Comparison of ENCODE assay signal across 8 mouse cellular contexts in genomic region chr7:19750217-19751069, GRCm38 (mm10). TPM values are rescaled to one million over a fixed set of nuclear protein-coding genes. Genes with fewer than 3 reads are reported as not detected.
DNase-seq lines count a peak whose midpoint lies in the region; ATAC-seq lines count a peak whose summit lies in the region.

Nectin2 (minus strand) TSS chr7:19750483.

- peak within 1 kb of the TSS; percentile 83 for H3K4me2 ChIP-seq in hindbrain, embryonic 14.5 days (replicated peaks)

- H3K36me3 ChIP-seq in hindbrain, embryonic 14.5 days (replicated peaks; ENCODE audit: control insufficient read depth, insufficient read depth), result no peaks in the 10 kb centered on the region

- H3K4me1 ChIP-seq in hindbrain, embryonic 14.5 days (replicated peaks; ENCODE audit: control insufficient read depth, insufficient read depth, low read length), result peaks cover 27% of the 10 kb centered on the region

- H3K4me3 ChIP-seq in hindbrain, embryonic 14.5 days (replicated peaks; ENCODE audit: low read length), result peak within 1 kb of the TSS; percentile 78

- peak within 1 kb of the TSS; percentile 79 for H3K27ac ChIP-seq in hindbrain, embryonic 14.5 days

- H3K27me3 ChIP-seq in hindbrain, embryonic 14.5 days (ENCODE audit: control insufficient read depth, insufficient read depth, low read length), result no peaks in the 10 kb centered on the region

- peak; percentile 27 for DNase-seq in T-cell, adult 2 months (ENCODE audit: low spot score)
- peak; percentile 62 to 65 for DNase-seq in cerebellum, postnatal 36 days
- DNase-seq in frontal cortex, postnatal 36 days (ENCODE audit: low spot score in 2 of 2), result peak; percentile 76 to 77
- DNase-seq in hindbrain, embryonic 14.5 days (ENCODE audit: low spot score), result peak; percentile 79
- peak; percentile 81 to 82 for DNase-seq in layer of hippocampus, postnatal 36 days
- peak; percentile 94 for DNase-seq in lung, postnatal 36 days
- peak; percentile 92 for DNase-seq in retina, embryonic 14.5 days (ENCODE audit: low spot score)
- DNase-seq in thymus, postnatal 36 days, result peak; percentile 46 to 58

- peak within 1 kb of the TSS; percentile 88 for H3K9ac ChIP-seq in hindbrain, embryonic 14.5 days

- WGBS in hindbrain, embryonic 14.5 days, result 16% methylated on average over 19 of the region's 19 CpGs

- peak; percentile 61 for ATAC-seq in hindbrain, embryonic 14.5 days (ENCODE audit: low FRiP score)

- no peaks in the 10 kb centered on the region for H3K9me3 ChIP-seq in hindbrain, embryonic 14.5 days (ENCODE audit: control insufficient read depth, low read length)

RNA-seq across cellular contexts. Expression of gene Nectin2, which starts in this region (rescaled TPM):
- polyA plus RNA-seq in hindbrain, embryonic 14.5 days (2014; fragmentation: Nextera tagmentation; extraction: Ambion mirVana), result 46.7 and 49.5 TPM in 2 replicates
- total RNA-seq in layer of hippocampus, postnatal 36 days (2021), result 1 to 10 TPM; 5.2 to 5.8 TPM

Comparison
In these comparisons a context has a peak if more than half of its experiments do, and no peak if none do; other contexts are left out.
1. Peak in every context shown above with its lines: DNase-seq, ATAC-seq, H3K4me3 ChIP-seq and H3K27ac ChIP-seq.
2. DNase-seq: peak in every context shown above with its lines; median percentile 94 in lung, postnatal 36 days; 92 in retina, embryonic 14.5 days; 82 in layer of hippocampus, postnatal 36 days; 79 in hindbrain, embryonic 14.5 days; 76 in frontal cortex, postnatal 36 days; 64 in cerebellum, postnatal 36 days; 52 in thymus, postnatal 36 days; 27 in T-cell, adult 2 months.